Mouse (Mus musculus) kidney, adult 2 months (tissue): ENCODE measurements around the gene 4932438A13Rik.

ENCODE experiments used
- CTCF ChIP-seq: fragments of 200-500 bp; conservative IDR thresholded peaks from 2 replicates; pipeline ENCODE4 v1.5.1; 2011; ENCODE audit warnings: low read depth, mild to moderate bottlenecking, control low read depth, low read length, moderate library complexity, mixed read lengths; ENCODE audit not compliant: insufficient read depth, insufficient read length
- POLR2A ChIP-seq: fragments of 200-500 bp; IDR thresholded peaks from one replicate; pipeline ENCODE4 v1.6.1; 2011; ENCODE audit warnings: low read depth, low read length, control low read depth

DNA sequence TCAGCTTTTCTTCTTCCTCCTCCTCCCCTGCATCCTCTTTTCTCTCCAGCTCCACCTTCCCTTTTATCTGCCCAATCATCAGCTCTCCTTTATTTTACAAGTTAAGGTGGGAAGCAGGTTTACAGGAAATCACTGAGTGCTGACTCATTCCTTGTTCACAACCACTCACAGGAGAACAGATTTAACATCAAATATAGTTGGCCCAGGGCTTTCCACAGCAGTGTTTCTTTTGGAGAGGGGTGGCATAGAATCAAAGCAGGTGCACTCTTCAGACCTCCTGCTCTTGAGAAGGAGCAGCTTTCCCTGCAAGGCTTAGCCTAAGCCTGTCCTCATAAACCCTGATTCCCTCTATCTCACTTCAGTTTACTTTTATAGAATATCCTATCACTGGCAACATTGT is 80.8 kb downstream of the 4932438A13Rik start:
- no peak for TF ChIP-seq CTCF
- no peak for TF ChIP-seq POLR2A
